Mouse (Mus musculus) lung, postnatal 0 days (tissue): ENCODE data around the gene Babam1.

Experiments used
- CTCF ChIP-seq: IDR thresholded peaks from 2 replicates; pipeline ENCODE4 v1.5.1; 2016; ENCODE audit warnings: antibody characterized with exemption, mild to moderate bottlenecking
- EP300 ChIP-seq: IDR thresholded peaks from 2 replicates; pipeline ENCODE4 v1.6.1; 2016; ENCODE audit warnings: antibody characterized with exemption, mild to moderate bottlenecking, control low read depth

- TF ChIP-seq CTCF (no peak), EP300 (no peak)
Measured at GRCm38 (mm10) chr8:71392391-71392790, 4.3 kb upstream of the Babam1 start.
